Mouse (Mus musculus): Measurements from ENCODE around the gene Gm1979.
"Not testable (repeated sequence)": the region's sequence is repeated elsewhere in the genome, so short reads cannot be mapped to it uniquely, and the experiment has no call there.

Gene Gm1979

DNA sequence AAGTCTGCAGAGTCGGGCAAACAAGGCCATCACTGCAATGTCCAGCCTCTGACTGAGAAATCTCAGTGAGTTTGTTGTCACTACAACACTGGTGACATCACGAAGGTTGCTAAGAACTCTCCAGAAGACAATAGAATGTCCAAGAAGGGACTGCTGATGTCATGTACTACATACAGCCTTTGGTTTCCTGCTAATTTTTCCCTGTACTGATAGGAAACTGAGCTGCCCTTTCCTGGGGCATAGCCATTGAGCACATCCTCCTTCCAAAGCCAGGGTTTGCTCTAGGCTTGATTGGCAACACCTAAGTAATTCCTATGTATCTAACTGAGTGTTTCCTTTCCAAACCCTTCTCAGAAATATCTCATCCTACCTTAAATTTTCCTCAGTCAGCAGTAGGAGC is at the start of gene Gm1979:
Gene Gm1979, minus strand, starts transcription at position 101 of the 400 bp plus-strand sequence.
- TF ChIP-seq GATA4 (IDR thresholded peaks at IDR 0.05; ENCODE audit: insufficient replicate concordance, low read length) = not testable (repeated sequence)

DNA sequence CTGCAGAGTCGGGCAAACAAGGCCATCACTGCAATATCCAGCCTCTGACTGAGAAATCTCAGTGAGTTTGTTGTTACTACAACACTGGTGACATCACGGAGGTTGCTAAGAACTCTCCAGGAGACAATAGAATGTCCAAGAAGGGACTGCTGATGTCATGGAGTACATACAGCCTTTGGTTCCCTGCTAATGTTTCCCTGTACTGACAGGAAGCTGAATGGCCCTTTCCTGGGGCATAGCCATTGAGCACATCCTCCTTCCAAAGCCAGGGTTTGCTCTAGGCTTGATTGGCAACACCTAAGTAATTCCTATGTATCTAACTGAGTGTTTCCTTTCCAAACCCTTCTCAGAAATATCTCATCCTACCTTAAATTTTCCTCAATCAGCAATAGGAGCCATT is 34.9 kb upstream of the Gm1979 start, which contains the start of gene Speer4a:
Gene Speer4a, minus strand, starts transcription at position 101 of the 400 bp plus-strand sequence.
- not testable (repeated sequence) for TF ChIP-seq GATA4 (IDR thresholded peaks at IDR 0.05; ENCODE audit: insufficient replicate concordance, low read length)

DNA sequence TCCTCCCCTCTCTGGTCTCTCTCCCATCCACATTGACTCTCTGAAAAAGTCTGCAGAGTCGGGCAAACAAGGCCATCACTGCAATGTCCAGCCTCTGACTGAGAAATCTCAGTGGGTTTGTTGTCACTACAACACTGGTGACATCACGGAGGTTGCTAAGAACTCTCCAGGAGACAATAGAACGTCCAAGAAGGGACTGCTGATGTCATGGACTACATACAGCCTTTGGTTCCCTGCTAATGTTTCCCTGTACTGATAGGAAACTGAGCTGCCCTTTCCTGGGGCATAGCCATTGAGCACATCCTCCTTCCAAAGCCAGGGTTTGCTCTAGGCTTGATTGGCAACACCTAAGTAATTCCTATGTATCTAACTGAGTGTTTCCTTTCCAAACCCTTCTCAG is 18.2 kb upstream of the Gm1979 start, which contains the start of gene Gm5862:
Gene Gm5862, minus strand, starts transcription at position 101 of the 400 bp plus-strand sequence.
- not testable (repeated sequence) for TF ChIP-seq GATA4 (IDR thresholded peaks at IDR 0.05; ENCODE audit: insufficient replicate concordance, low read length)

DNA sequence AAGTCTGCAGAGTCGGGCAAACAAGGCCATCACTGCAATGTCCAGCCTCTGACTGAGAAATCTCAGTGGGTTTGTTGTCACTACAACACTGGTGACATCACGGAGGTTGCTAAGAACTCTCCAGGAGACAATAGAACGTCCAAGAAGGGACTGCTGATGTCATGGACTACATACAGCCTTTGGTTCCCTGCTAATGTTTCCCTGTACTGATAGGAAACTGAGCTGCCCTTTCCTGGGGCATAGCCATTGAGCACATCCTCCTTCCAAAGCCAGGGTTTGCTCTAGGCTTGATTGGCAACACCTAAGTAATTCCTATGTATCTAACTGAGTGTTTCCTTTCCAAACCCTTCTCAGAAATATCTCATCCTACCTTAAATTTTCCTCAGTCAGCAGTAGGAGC is 16.0 kb downstream of the Gm1979 start, which contains the start of gene Gm21698:
Gene Gm21698, minus strand, starts transcription at position 101 of the 400 bp plus-strand sequence.
- TF ChIP-seq GATA4 (IDR thresholded peaks at IDR 0.05; ENCODE audit: insufficient replicate concordance, low read length) = not testable (repeated sequence)

DNA sequence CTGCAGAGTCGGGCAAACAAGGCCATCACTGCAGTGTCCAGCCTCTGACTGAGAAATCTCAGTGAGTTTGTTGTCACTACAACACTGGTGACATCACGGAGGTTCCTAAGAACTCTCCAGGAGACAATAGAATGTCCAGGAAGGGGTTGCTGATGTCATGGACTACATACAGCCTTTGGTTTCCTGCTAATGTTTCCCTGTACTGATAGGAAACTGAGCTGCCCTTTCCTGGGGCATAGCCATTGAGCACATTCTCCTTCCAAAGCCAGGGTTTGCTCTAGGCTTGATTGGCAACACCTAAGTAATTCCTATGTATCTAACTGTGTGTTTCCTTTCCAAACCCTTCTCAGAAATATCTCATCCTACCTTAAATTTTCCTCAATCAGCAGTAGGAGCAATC is 32.0 kb downstream of the Gm1979 start, which contains the start of gene Gm21680:
Gene Gm21680, minus strand, starts transcription at position 101 of the 400 bp plus-strand sequence.
- not testable (repeated sequence) for TF ChIP-seq GATA4 (IDR thresholded peaks at IDR 0.05; ENCODE audit: insufficient replicate concordance, low read length)

DNA sequence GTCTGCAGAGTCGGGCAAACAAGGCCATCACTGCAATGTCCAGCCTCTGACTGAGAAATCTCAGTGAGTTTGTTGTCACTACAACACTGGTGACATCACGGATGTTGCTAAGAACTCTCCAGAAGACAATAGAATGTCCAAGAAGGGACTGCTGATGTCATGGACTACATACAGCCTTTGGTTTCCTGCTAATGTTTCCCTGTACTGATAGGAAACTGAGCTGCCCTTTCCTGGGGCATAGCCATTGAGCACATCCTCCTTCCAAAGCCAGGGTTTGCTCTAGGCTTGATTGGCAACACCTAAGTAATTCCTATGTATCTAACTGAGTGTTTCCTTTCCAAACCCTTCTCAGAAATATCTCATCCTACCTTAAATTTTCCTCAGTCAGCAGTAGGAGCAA is 50.3 kb downstream of the Gm1979 start, which contains the start of gene Gm21671:
Gene Gm21671, minus strand, starts transcription at position 101 of the 400 bp plus-strand sequence.
- not testable (repeated sequence) for TF ChIP-seq GATA4 (IDR thresholded peaks at IDR 0.05; ENCODE audit: insufficient replicate concordance, low read length)

All from liver, adult (tissue).